Comparison of ENCODE assay signal across 10 mouse cellular contexts in genomic region chr11:21974005-21974531, GRCm38 (mm10). TPM values are rescaled to one million over a fixed set of nuclear protein-coding genes. Genes with fewer than 3 reads are reported as not detected.
DNase-seq lines count a peak whose midpoint lies in the region; ATAC-seq lines count a peak whose summit lies in the region.
"Had no signal": no experiment of that assay in that cellular context is flagged by ENCODE, and none has a peak within 500 bp of the region (broad histone marks: within the 10 kb centered on the region; RNA-seq: fewer than 3 reads in every experiment).

No protein-coding gene starts in this region.

- ATAC-seq in common myeloid progenitor, adult 5-6 weeks (replicated peaks; ENCODE audit: low read depth, poor library complexity, severe bottlenecking), result 0 out of 2 replicates have a peak, but pooled peaks have one; percentile 54

- peak; percentile 9 for DNase-seq in kidney, postnatal 10 days
- no peak for DNase-seq in kidney, postnatal 14 days
- DNase-seq in 3T3-L1 (ENCODE audit: low read depth, low spot score) (peak; percentile 50), A20 (ENCODE audit: low read depth, low spot score) (peak; percentile 68)
- no peak for DNase-seq in cerebellum, adult 18-20 months
- DNase-seq in spleen, postnatal 4 days (ENCODE audit: low spot score in 2 of 2), result no peak
- DNase-seq: cerebellum, adult 8-10 months; lung, postnatal 36 days; thymus, postnatal 36 days had no signal

RNA-seq across cellular contexts. Expression of gene Otx1, which starts 28.6 kb away (rescaled TPM):
- total RNA-seq in common myeloid progenitor, adult 5-6 weeks (2017), result not detected in 2 replicates

Comparison
In these comparisons a context has a peak if more than half of its experiments do, and no peak if none do; other contexts are left out.
1. DNase-seq: peak in kidney, postnatal 10 days (single experiment), 3T3-L1 (single experiment) and A20 (single experiment); none in kidney, postnatal 14 days (single experiment), cerebellum, adult 18-20 months (0 of 2) and spleen, postnatal 4 days (0 of 2).